Mouse (Mus musculus): ENCODE measurements around the gene 2810021J22Rik. TPM values are rescaled to one million over a fixed set of nuclear protein-coding genes. Genes with fewer than 3 reads are reported as not detected.

2810021J22Rik gene
- polyA plus RNA-seq, 1 experiment from 2014 or later = 4.6 TPM

GRCm38 (mm10) chr11:58903511-58904409 is 36.7 kb downstream of the 2810021J22Rik start, which contains the start of gene Zfp39:
Gene Zfp39, minus strand, starts transcription at chr11:58904225.
- Histone ChIP-seq H3K4me2 (peak within 1 kb of the TSS; percentile 96), H3K9ac (ENCODE audit: low read depth, low read length) (peak within 1 kb of the TSS; percentile 86), H3K27ac (ENCODE audit: low read depth, low read length) (peak within 1 kb of the TSS; percentile 86), H3K9me3 (replicated peaks; ENCODE audit: control insufficient read depth, low read length) (no peaks in the 10 kb centered on the region), H3K27me3 (ENCODE audit: control insufficient read depth, insufficient read depth, low read length) (no peaks in the 10 kb centered on the region), H3K36me3 (ENCODE audit: control insufficient read depth, insufficient read depth, low read length) (0 out of 2 replicates have a peak, but pooled peaks cover 3% of the 10 kb centered on the region), H3K4me1 (ENCODE audit: control insufficient read depth, insufficient read depth, low read length) (peaks cover 5% of the 10 kb centered on the region), H3K4me3 (ENCODE audit: low read depth, low read length) (peak within 1 kb of the TSS; percentile 78)
- peak; percentile 96 for ATAC-seq (replicated peaks; ENCODE audit: insufficient number of reproducible peaks, low FRiP score, low TSS enrichment)
- under 1% methylated on average over 40 of the region's 40 CpGs for WGBS (ENCODE audit: insufficient replicate concordance)

GRCm38 (mm10) chr11:58904410-58904718 is 37.3 kb downstream of the 2810021J22Rik start:
- WGBS (ENCODE audit: insufficient replicate concordance) = 4% methylated on average over 8 of the region's 8 CpGs
- peak overlapping the region; percentile 96 for H3K4me2 ChIP-seq
- H3K27me3 ChIP-seq (ENCODE audit: control insufficient read depth, insufficient read depth, low read length) = no peaks in the 10 kb centered on the region
- no peaks in the 10 kb centered on the region for H3K9me3 ChIP-seq (replicated peaks; ENCODE audit: control insufficient read depth, low read length)
- 0 out of 2 replicates have a peak, but pooled peaks have one; percentile 1 for ATAC-seq (replicated peaks; ENCODE audit: insufficient number of reproducible peaks, low FRiP score, low TSS enrichment)
- H3K36me3 ChIP-seq (ENCODE audit: control insufficient read depth, insufficient read depth, low read length) = 0 out of 2 replicates have a peak, but pooled peaks cover 3% of the 10 kb centered on the region
- H3K27ac ChIP-seq (ENCODE audit: low read depth, low read length) = 0 out of 2 replicates have a peak overlapping the region, but pooled peaks have one; percentile 42
- peaks cover 5% of the 10 kb centered on the region for H3K4me1 ChIP-seq (ENCODE audit: control insufficient read depth, insufficient read depth, low read length)
- H3K9ac ChIP-seq (ENCODE audit: low read depth, low read length) = peak overlapping the region; percentile 58; the same call in 1 of the 2 replicates
- peak overlapping the region; percentile 78 for H3K4me3 ChIP-seq (ENCODE audit: low read depth, low read length)

DNA sequence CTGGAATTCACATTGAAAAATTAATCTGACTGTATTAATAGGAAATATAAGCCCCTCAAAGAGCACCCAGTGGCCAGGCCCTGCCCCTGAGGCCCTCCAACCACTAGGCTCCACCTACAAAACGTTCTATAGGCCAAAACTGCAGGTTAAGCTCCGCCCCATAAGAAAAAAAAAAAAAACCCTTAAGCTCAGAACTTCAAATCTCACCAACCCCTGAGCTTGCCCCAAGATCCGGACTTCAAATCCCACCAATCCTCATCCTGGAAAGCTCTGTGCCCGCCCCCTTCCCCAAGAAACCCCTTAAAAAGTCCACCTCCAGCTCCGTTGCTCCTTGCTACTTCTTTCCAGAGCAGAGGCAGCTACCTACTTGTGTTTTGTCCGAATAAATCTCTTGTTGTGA is 37.8 kb downstream of the 2810021J22Rik start:
- WGBS (ENCODE audit: insufficient replicate concordance) = 42% methylated on average over 6 of the region's 6 CpGs

GRCm38 (mm10) chr11:58913776-58914175 is 46.8 kb downstream of the 2810021J22Rik start:
- H3K36me3 ChIP-seq (ENCODE audit: control insufficient read depth, insufficient read depth, low read length) = no peaks in the 10 kb centered on the region
- no peaks in the 10 kb centered on the region; the same call in 1 of the 2 replicates for H3K27me3 ChIP-seq (ENCODE audit: control insufficient read depth, insufficient read depth, low read length)
- H3K4me1 ChIP-seq (ENCODE audit: control insufficient read depth, insufficient read depth, low read length) = no peaks in the 10 kb centered on the region
- H3K27ac ChIP-seq (ENCODE audit: low read depth, low read length) = peak overlapping the region; percentile 58
- no peaks in the 10 kb centered on the region for H3K9me3 ChIP-seq (replicated peaks; ENCODE audit: control insufficient read depth, low read length)
- ATAC-seq (replicated peaks; ENCODE audit: insufficient number of reproducible peaks, low FRiP score, low TSS enrichment) = no peak
- 54% methylated on average over 1 of the region's 1 CpGs for WGBS (ENCODE audit: insufficient replicate concordance)
- no peak overlapping the region for H3K4me3 ChIP-seq (ENCODE audit: low read depth, low read length)
- peak overlapping the region; percentile 71 for H3K9ac ChIP-seq (ENCODE audit: low read depth, low read length)
- H3K4me2 ChIP-seq = peak overlapping the region; percentile 77

More for the DNA sequence above, 37.8 kb downstream of the 2810021J22Rik start:
- Histone ChIP-seq H3K36me3 (ENCODE audit: control insufficient read depth, insufficient read depth, low read length) (0 out of 2 replicates have a peak, but pooled peaks cover 3% of the 10 kb centered on the region), H3K9me3 (replicated peaks; ENCODE audit: control insufficient read depth, low read length) (no peaks in the 10 kb centered on the region), H3K4me2 (peak overlapping the region; percentile 96; the same call in 1 of the 2 replicates), H3K4me3 (ENCODE audit: low read depth, low read length) (no peak overlapping the region), H3K9ac (ENCODE audit: low read depth, low read length) (no peak overlapping the region), H3K4me1 (ENCODE audit: control insufficient read depth, insufficient read depth, low read length) (peaks cover 5% of the 10 kb centered on the region), H3K27ac (ENCODE audit: low read depth, low read length) (no peak overlapping the region), H3K27me3 (ENCODE audit: control insufficient read depth, insufficient read depth, low read length) (no peaks in the 10 kb centered on the region)
- no peak for ATAC-seq (replicated peaks; ENCODE audit: insufficient number of reproducible peaks, low FRiP score, low TSS enrichment)

GRCm38 (mm10) chr11:58914461-58915028 is 47.5 kb downstream of the 2810021J22Rik start:
- Histone ChIP-seq H3K4me3 (ENCODE audit: low read depth, low read length) (peak overlapping the region; percentile 38), H3K27me3 (ENCODE audit: control insufficient read depth, insufficient read depth, low read length) (no peaks in the 10 kb centered on the region; the same call in 1 of the 2 replicates), H3K9ac (ENCODE audit: low read depth, low read length) (peak overlapping the region; percentile 71), H3K27ac (ENCODE audit: low read depth, low read length) (peak overlapping the region; percentile 58), H3K9me3 (replicated peaks; ENCODE audit: control insufficient read depth, low read length) (no peaks in the 10 kb centered on the region), H3K4me2 (peak overlapping the region; percentile 77), H3K36me3 (ENCODE audit: control insufficient read depth, insufficient read depth, low read length) (no peaks in the 10 kb centered on the region), H3K4me1 (ENCODE audit: control insufficient read depth, insufficient read depth, low read length) (no peaks in the 10 kb centered on the region)
- WGBS (ENCODE audit: insufficient replicate concordance) = 11% methylated on average over 17 of the region's 17 CpGs
- ATAC-seq (replicated peaks; ENCODE audit: insufficient number of reproducible peaks, low FRiP score, low TSS enrichment) = no peak

GRCm38 (mm10) chr11:58916879-58917744 is 50.1 kb downstream of the 2810021J22Rik start:
- Histone ChIP-seq H3K27ac (ENCODE audit: low read depth, low read length) (no peak overlapping the region), H3K27me3 (ENCODE audit: control insufficient read depth, insufficient read depth, low read length) (no peaks in the 10 kb centered on the region; the same call in 1 of the 2 replicates), H3K9ac (ENCODE audit: low read depth, low read length) (no peak overlapping the region), H3K9me3 (replicated peaks; ENCODE audit: control insufficient read depth, low read length) (no peaks in the 10 kb centered on the region), H3K36me3 (ENCODE audit: control insufficient read depth, insufficient read depth, low read length) (no peaks in the 10 kb centered on the region), H3K4me2 (no peak overlapping the region), H3K4me1 (ENCODE audit: control insufficient read depth, insufficient read depth, low read length) (no peaks in the 10 kb centered on the region), H3K4me3 (ENCODE audit: low read depth, low read length) (no peak overlapping the region)
- no peak for ATAC-seq (replicated peaks; ENCODE audit: insufficient number of reproducible peaks, low FRiP score, low TSS enrichment)
- WGBS (ENCODE audit: insufficient replicate concordance) = 50% methylated on average over 14 of the region's 14 CpGs

GRCm38 (mm10) chr11:58917745-58918366 is 50.8 kb downstream of the 2810021J22Rik start, which contains the start of gene Btnl10:
Gene Btnl10, plus strand, starts transcription at chr11:58917908.
- ATAC-seq (replicated peaks; ENCODE audit: insufficient number of reproducible peaks, low FRiP score, low TSS enrichment) = no peak
- no peaks in the 10 kb centered on the region for H3K36me3 ChIP-seq (ENCODE audit: control insufficient read depth, insufficient read depth, low read length)

More at GRCm38 (mm10) chr11:58917745-58918366, 50.8 kb downstream of the 2810021J22Rik start, which contains the start of gene Btnl10:
- H3K9ac ChIP-seq (ENCODE audit: low read depth, low read length) = no peak within 1 kb of the TSS
- H3K9me3 ChIP-seq (replicated peaks; ENCODE audit: control insufficient read depth, low read length) = no peaks in the 10 kb centered on the region
- H3K4me1 ChIP-seq (ENCODE audit: control insufficient read depth, insufficient read depth, low read length) = no peaks in the 10 kb centered on the region
- 74% methylated on average over 12 of the region's 12 CpGs for WGBS (ENCODE audit: insufficient replicate concordance)
- H3K27me3 ChIP-seq (ENCODE audit: control insufficient read depth, insufficient read depth, low read length) = no peaks in the 10 kb centered on the region; the same call in 1 of the 2 replicates
- no peak within 1 kb of the TSS for H3K27ac ChIP-seq (ENCODE audit: low read depth, low read length)
- no peak within 1 kb of the TSS for H3K4me3 ChIP-seq (ENCODE audit: low read depth, low read length)
- no peak within 1 kb of the TSS for H3K4me2 ChIP-seq
